Mouse (Mus musculus): ENCODE measurements around the gene Ranbp17.

- TF ChIP-seq CTCF (IDR thresholded peaks at IDR 0.05; ENCODE audit: low read depth, low read length) (no peak), POLR2A (IDR thresholded peaks at IDR 0.05; ENCODE audit: borderline replicate concordance, low read depth, low read length) (no peak)
Measured at GRCm38 (mm10) chr11:33547386-33547785, 33.8 kb upstream of the Ranbp17 start.
